Mouse (Mus musculus) kidney, embryonic 15.5 days (tissue): Measurements from ENCODE around the gene Gm20834. TPM values are rescaled to one million over a fixed set of nuclear protein-coding genes. Genes with fewer than 3 reads are reported as not detected.
"Not testable (repeated sequence)": the region's sequence is repeated elsewhere in the genome, so short reads cannot be mapped to it uniquely, and the experiment has no call there.

Experiments used
- ATAC-seq: fragments of 200-750 bp; cut with Nextera tagmentation; replicated peaks from 2 replicates; pipeline ENCODE4 v1.8.0; 2017; ENCODE audit warnings: moderate TSS enrichment; ENCODE audit not compliant: low FRiP score
- H3K27ac ChIP-seq: fragments of 300-500 bp; sonication (generic); 2 replicates; pipeline ENCODE4 v1.5.1; 2015; ENCODE audit warnings: mild to moderate bottlenecking, inconsistent platforms
- H3K27me3 ChIP-seq: fragments of 300-500 bp; sonication (generic); 2 replicates; pipeline ENCODE4 v1.6.1; 2015; ENCODE audit warnings: inconsistent platforms
- H3K36me3 ChIP-seq: fragments of 300-500 bp; sonication (generic); 2 replicates; pipeline ENCODE4 v1.6.1; 2015; ENCODE audit warnings: inconsistent platforms
- H3K4me1 ChIP-seq: fragments of 300-500 bp; sonication (generic); 2 replicates; pipeline ENCODE4 v1.6.1; 2015; ENCODE audit warnings: inconsistent platforms
- H3K4me2 ChIP-seq: fragments of 300-500 bp; sonication (generic); 2 replicates; pipeline ENCODE4 v1.6.1; 2015; ENCODE audit warnings: moderate library complexity, mild to moderate bottlenecking, inconsistent platforms
- H3K4me3 ChIP-seq: fragments of 300-500 bp; sonication (generic); replicated peaks from 2 replicates; pipeline ENCODE4 v1.5.1; 2015; ENCODE audit warnings: mild to moderate bottlenecking, inconsistent platforms
- H3K9ac ChIP-seq: fragments of 300-500 bp; sonication (generic); 2 replicates; pipeline ENCODE4 v1.6.1; 2015; ENCODE audit warnings: mild to moderate bottlenecking, inconsistent platforms
- H3K9me3 ChIP-seq: fragments of 300-500 bp; sonication (generic); replicated peaks from 2 replicates; pipeline ENCODE4 v1.6.1; 2016; ENCODE audit warnings: inconsistent platforms
- WGBS: fragments of 180-500 bp; shearing (Covaris S2); methylation state at CpG from one replicate; pipeline ENCODE4 v1.1.7; 2015; ENCODE audit warnings: mixed read lengths; 5-methylcytosine and 5-hydroxymethylcytosine counted together
- polyA plus RNA-seq: library from polyadenylated mRNA; unstranded; fragments of >200 nt; fragmentation: Nextera tagmentation; extraction: Ambion mirVana; gene quantifications from 2 replicates; pipeline ENCODE4 v1.2.1, GENCODE M21; 2015

Gene Gm20834
- not detected in 2 replicates for polyA plus RNA-seq

- H3K4me1 ChIP-seq, ATAC-seq, H3K27ac ChIP-seq, H3K27me3 ChIP-seq, H3K9me3 ChIP-seq, H3K4me2 ChIP-seq, H3K9ac ChIP-seq, H3K4me3 ChIP-seq, H3K36me3 ChIP-seq: not testable (repeated sequence)
- WGBS = 50% methylated on average over 4 of the region's 4 CpGs
Measured at GRCm38 (mm10) chrY:10324489-10324888, at the start of gene Gm20834. Gene Gm20834, minus strand, starts transcription at chrY:10324589.

Other genes with a start within 250 kb of the Gm20834 start
- not detected in 2 replicates for gene Gm21310, start 177.4 kb downstream of the Gm20834 start, polyA plus RNA-seq
- not detected in 2 replicates for gene Gm28510, start 88.1 kb upstream of the Gm20834 start, polyA plus RNA-seq
- gene Gm20737, start 211.5 kb upstream of the Gm20834 start, polyA plus RNA-seq = not detected in 2 replicates
- gene Gm21775, start 228.9 kb upstream of the Gm20834 start, polyA plus RNA-seq = not detected in 2 replicates